Mouse (Mus musculus): Measurements from ENCODE around the gene Haus7. TPM values are rescaled to one million over a fixed set of nuclear protein-coding genes. Genes with fewer than 3 reads are reported as not detected.
A peak's percentile ranks its signal among the peaks of the same experiment; 100 is the strongest.
"Not testable (repeated sequence)": the region's sequence is repeated elsewhere in the genome, so short reads cannot be mapped to it uniquely, and the experiment has no call there.

The Haus7 gene
- 47.5 and 60.3 TPM in 2 replicates for polyA plus RNA-seq (2015; fragmentation: Nextera tagmentation; extraction: Ambion mirVana)

- Histone ChIP-seq H3K36me3 (ENCODE audit: control insufficient read depth, insufficient read depth, low read length) (no peaks in the 10 kb centered on the region), H3K4me2 (ENCODE audit: low read depth, low read length) (peak within 1 kb of the TSS; percentile 63), H3K9me3 (ENCODE audit: control insufficient read depth, low read length) (no peaks in the 10 kb centered on the region), H3K4me3 (ENCODE audit: low read length) (peak within 1 kb of the TSS; percentile 58), H3K9ac (ENCODE audit: low read depth, low read length) (peak within 1 kb of the TSS; percentile 69), H3K27ac (ENCODE audit: low read length) (no peak within 1 kb of the TSS), H3K27me3 (replicated peaks; ENCODE audit: control insufficient read depth, insufficient read depth, low read length) (no peaks in the 10 kb centered on the region), H3K4me1 (ENCODE audit: control insufficient read depth, insufficient read depth, low read length) (no peaks in the 10 kb centered on the region)
- ATAC-seq = peak; percentile 100
- WGBS = 10% methylated on average over 26 of the region's 26 CpGs
Observed at GRCm38 (mm10) chrX:73458877-73459392, at the start of gene Haus7. Haus7 (minus strand) TSS chrX:73459044.

- ATAC-seq = no peak
- H3K27me3 ChIP-seq (replicated peaks; ENCODE audit: control insufficient read depth, insufficient read depth, low read length) = peaks cover 28% of the 10 kb centered on the region
- no peaks in the 10 kb centered on the region; the same call in 1 of the 2 replicates for H3K4me1 ChIP-seq (ENCODE audit: control insufficient read depth, insufficient read depth, low read length)
- H3K9ac ChIP-seq (ENCODE audit: low read depth, low read length) = no peak overlapping the region
- H3K4me3 ChIP-seq (ENCODE audit: low read length) = no peak overlapping the region
- H3K36me3 ChIP-seq (ENCODE audit: control insufficient read depth, insufficient read depth, low read length) = no peaks in the 10 kb centered on the region
- H3K9me3 ChIP-seq (ENCODE audit: control insufficient read depth, low read length) = no peaks in the 10 kb centered on the region
- 82% methylated on average over 4 of the region's 4 CpGs for WGBS
- no peak overlapping the region for H3K4me2 ChIP-seq (ENCODE audit: low read depth, low read length)
- H3K27ac ChIP-seq (ENCODE audit: low read length) = no peak overlapping the region
Observed at GRCm38 (mm10) chrX:73506577-73506976, 47.7 kb upstream of the Haus7 start.

GRCm38 (mm10) chrX:73505130-73505735 is 46.4 kb upstream of the Haus7 start:
- 78% methylated on average over 5 of the region's 5 CpGs for WGBS
- no peak for ATAC-seq
- Histone ChIP-seq H3K36me3 (ENCODE audit: control insufficient read depth, insufficient read depth, low read length) (no peaks in the 10 kb centered on the region), H3K27me3 (replicated peaks; ENCODE audit: control insufficient read depth, insufficient read depth, low read length) (peaks cover 29% of the 10 kb centered on the region), H3K4me1 (ENCODE audit: control insufficient read depth, insufficient read depth, low read length) (no peaks in the 10 kb centered on the region; the same call in 1 of the 2 replicates), H3K9ac (ENCODE audit: low read depth, low read length) (no peak overlapping the region), H3K27ac (ENCODE audit: low read length) (no peak overlapping the region), H3K4me3 (ENCODE audit: low read length) (no peak overlapping the region), H3K9me3 (ENCODE audit: control insufficient read depth, low read length) (no peaks in the 10 kb centered on the region), H3K4me2 (ENCODE audit: low read depth, low read length) (no peak overlapping the region)

- Histone ChIP-seq H3K27ac (ENCODE audit: low read length) (no peak overlapping the region), H3K27me3 (replicated peaks; ENCODE audit: control insufficient read depth, insufficient read depth, low read length) (0 out of 2 replicates have a peak, but pooled peaks cover 7% of the 10 kb centered on the region), H3K9me3 (ENCODE audit: control insufficient read depth, low read length) (no peaks in the 10 kb centered on the region), H3K4me1 (ENCODE audit: control insufficient read depth, insufficient read depth, low read length) (no peaks in the 10 kb centered on the region), H3K9ac (ENCODE audit: low read depth, low read length) (no peak overlapping the region), H3K4me3 (ENCODE audit: low read length) (no peak overlapping the region), H3K4me2 (ENCODE audit: low read depth, low read length) (no peak overlapping the region), H3K36me3 (ENCODE audit: control insufficient read depth, insufficient read depth, low read length) (no peaks in the 10 kb centered on the region)
- no peak for ATAC-seq
- WGBS = 85% methylated on average over 4 of the region's 4 CpGs
Observed at GRCm38 (mm10) chrX:73496746-73497145, 37.9 kb upstream of the Haus7 start.

GRCm38 (mm10) chrX:73493567-73493966 is 34.7 kb upstream of the Haus7 start:
- H3K27me3 ChIP-seq (replicated peaks; ENCODE audit: control insufficient read depth, insufficient read depth, low read length); H3K9ac ChIP-seq (ENCODE audit: low read depth, low read length); H3K27ac ChIP-seq (ENCODE audit: low read length); H3K36me3 ChIP-seq (ENCODE audit: control insufficient read depth, insufficient read depth, low read length); H3K4me3 ChIP-seq (ENCODE audit: low read length); H3K9me3 ChIP-seq (ENCODE audit: control insufficient read depth, low read length); H3K4me2 ChIP-seq (ENCODE audit: low read depth, low read length); H3K4me1 ChIP-seq (ENCODE audit: control insufficient read depth, insufficient read depth, low read length): not testable (repeated sequence)
- ATAC-seq = peak; percentile 84; the same call in 1 of the 2 replicates
- WGBS = 5% methylated on average over 1 of the region's 2 CpGs

- Histone ChIP-seq H3K9me3 (ENCODE audit: control insufficient read depth, low read length) (no peaks in the 10 kb centered on the region), H3K4me3 (ENCODE audit: low read length) (no peak overlapping the region), H3K9ac (ENCODE audit: low read depth, low read length) (no peak overlapping the region), H3K27ac (ENCODE audit: low read length) (no peak overlapping the region), H3K4me2 (ENCODE audit: low read depth, low read length) (no peak overlapping the region), H3K36me3 (ENCODE audit: control insufficient read depth, insufficient read depth, low read length) (no peaks in the 10 kb centered on the region), H3K4me1 (ENCODE audit: control insufficient read depth, insufficient read depth, low read length) (no peaks in the 10 kb centered on the region), H3K27me3 (replicated peaks; ENCODE audit: control insufficient read depth, insufficient read depth, low read length) (no peaks in the 10 kb centered on the region)
- no peak for ATAC-seq
- 78% methylated on average over 3 of the region's 3 CpGs for WGBS
Observed at GRCm38 (mm10) chrX:73490804-73491203, 32.0 kb upstream of the Haus7 start.

GRCm38 (mm10) chrX:73490186-73490585 is 31.3 kb upstream of the Haus7 start:
- Histone ChIP-seq H3K36me3 (ENCODE audit: control insufficient read depth, insufficient read depth, low read length) (no peaks in the 10 kb centered on the region), H3K4me3 (ENCODE audit: low read length) (no peak overlapping the region), H3K4me2 (ENCODE audit: low read depth, low read length) (no peak overlapping the region), H3K4me1 (ENCODE audit: control insufficient read depth, insufficient read depth, low read length) (no peaks in the 10 kb centered on the region), H3K9ac (ENCODE audit: low read depth, low read length) (no peak overlapping the region), H3K27ac (ENCODE audit: low read length) (no peak overlapping the region), H3K9me3 (ENCODE audit: control insufficient read depth, low read length) (no peaks in the 10 kb centered on the region), H3K27me3 (replicated peaks; ENCODE audit: control insufficient read depth, insufficient read depth, low read length) (no peaks in the 10 kb centered on the region)
- ATAC-seq = no peak
- 65% methylated on average over 4 of the region's 4 CpGs for WGBS

- Histone ChIP-seq H3K27me3 (replicated peaks; ENCODE audit: control insufficient read depth, insufficient read depth, low read length) (0 out of 2 replicates have a peak, but pooled peaks cover 5% of the 10 kb centered on the region), H3K4me2 (ENCODE audit: low read depth, low read length) (no peak overlapping the region)
- WGBS = 75% methylated on average over 5 of the region's 5 CpGs
Observed at GRCm38 (mm10) chrX:73486920-73487319, 28.1 kb upstream of the Haus7 start.

GRCm38 (mm10) chrX:73484870-73485269 is 26.0 kb upstream of the Haus7 start:
- H3K27ac ChIP-seq (ENCODE audit: low read length) = no peak overlapping the region
- H3K9me3 ChIP-seq (ENCODE audit: control insufficient read depth, low read length) = no peaks in the 10 kb centered on the region
- 0 out of 2 replicates have a peak, but pooled peaks cover 8% of the 10 kb centered on the region for H3K27me3 ChIP-seq (replicated peaks; ENCODE audit: control insufficient read depth, insufficient read depth, low read length)
- peak overlapping the region; percentile 47 for H3K4me2 ChIP-seq (ENCODE audit: low read depth, low read length)
- H3K4me3 ChIP-seq (ENCODE audit: low read length) = peak overlapping the region; percentile 44; the same call in 1 of the 2 replicates
- no peak overlapping the region for H3K9ac ChIP-seq (ENCODE audit: low read depth, low read length)
- no peaks in the 10 kb centered on the region for H3K4me1 ChIP-seq (ENCODE audit: control insufficient read depth, insufficient read depth, low read length)
- no peaks in the 10 kb centered on the region for H3K36me3 ChIP-seq (ENCODE audit: control insufficient read depth, insufficient read depth, low read length)
- no peak for ATAC-seq
- WGBS = 88% methylated on average over 4 of the region's 4 CpGs

More at GRCm38 (mm10) chrX:73486920-73487319, 28.1 kb upstream of the Haus7 start:
- H3K9ac ChIP-seq (ENCODE audit: low read depth, low read length) = no peak overlapping the region
- H3K9me3 ChIP-seq (ENCODE audit: control insufficient read depth, low read length) = no peaks in the 10 kb centered on the region
- no peak overlapping the region for H3K4me3 ChIP-seq (ENCODE audit: low read length)
- ATAC-seq = no peak
- H3K36me3 ChIP-seq (ENCODE audit: control insufficient read depth, insufficient read depth, low read length) = no peaks in the 10 kb centered on the region
- no peaks in the 10 kb centered on the region for H3K4me1 ChIP-seq (ENCODE audit: control insufficient read depth, insufficient read depth, low read length)
- no peak overlapping the region for H3K27ac ChIP-seq (ENCODE audit: low read length)

All from intestine, embryonic 16.5 days (tissue).